Mouse (Mus musculus) Patski (cell line): ENCODE measurements at regions not wholly inside any gene's neighbourhood (a gene's known extent, or its start where the extent isn't known, plus 50 kb on each side); places are given as distances from the start of the nearest gene placed in this dataset.

Experiments used
- ATAC-seq: fragments of 100-300 bp; one replicate; pipeline ENCODE4 v1.8.0; 2021
- CTCF ChIA-PET: fragments of 350-600 bp; sonication (Branson Sonifier 250); formaldehyde crosslinking; loops from one replicate; lab custom pipeline; 2022; ENCODE audit warnings: inconsistent platforms; lab: Charles Lee
- POLR2A ChIA-PET: fragments of 350-600 bp; sonication (Branson Sonifier 250); formaldehyde crosslinking; loops from one replicate; lab custom pipeline; 2022; ENCODE audit warnings: antibody characterized with exemption, inconsistent platforms; lab: Charles Lee
- DNase-seq: peaks from one replicate; pipeline ENCODE4 v3.0.0-alpha.2; 2011; ENCODE audit warnings: low read depth, low spot score
- H3K27me3 ChIP-seq: fragments of 371-371 bp; one replicate; pipeline ENCODE4 v1.5.1; 2021
- CTCF ChIP-seq: fragments of 100-300 bp; IDR thresholded peaks from one replicate; pipeline ENCODE4 v1.5.1; 2021
- in situ Hi-C: fragments of 300-500 bp; cut with MboI; formaldehyde crosslinking; loops from 3 replicates; pipeline ENCODE4 v1.11.1; 2018; ENCODE audit warnings: low pct_unique_long_range_greater_than_20kb, mixed read lengths

- no peak for DNase-seq
- CTCF ChIA-PET, result no interaction called here
- in situ Hi-C loops, result no loop called here
- H3K27me3 ChIP-seq, result no peaks in the 10 kb centered on the region
- POLR2A ChIA-PET, result no interaction called here
- no peak for TF ChIP-seq CTCF
- ATAC-seq, result no peak
Measured at GRCm38 (mm10) chr4:55297841-55298240, 52.0 kb upstream of the Rad23b start.
